In the genomic region with DNA sequence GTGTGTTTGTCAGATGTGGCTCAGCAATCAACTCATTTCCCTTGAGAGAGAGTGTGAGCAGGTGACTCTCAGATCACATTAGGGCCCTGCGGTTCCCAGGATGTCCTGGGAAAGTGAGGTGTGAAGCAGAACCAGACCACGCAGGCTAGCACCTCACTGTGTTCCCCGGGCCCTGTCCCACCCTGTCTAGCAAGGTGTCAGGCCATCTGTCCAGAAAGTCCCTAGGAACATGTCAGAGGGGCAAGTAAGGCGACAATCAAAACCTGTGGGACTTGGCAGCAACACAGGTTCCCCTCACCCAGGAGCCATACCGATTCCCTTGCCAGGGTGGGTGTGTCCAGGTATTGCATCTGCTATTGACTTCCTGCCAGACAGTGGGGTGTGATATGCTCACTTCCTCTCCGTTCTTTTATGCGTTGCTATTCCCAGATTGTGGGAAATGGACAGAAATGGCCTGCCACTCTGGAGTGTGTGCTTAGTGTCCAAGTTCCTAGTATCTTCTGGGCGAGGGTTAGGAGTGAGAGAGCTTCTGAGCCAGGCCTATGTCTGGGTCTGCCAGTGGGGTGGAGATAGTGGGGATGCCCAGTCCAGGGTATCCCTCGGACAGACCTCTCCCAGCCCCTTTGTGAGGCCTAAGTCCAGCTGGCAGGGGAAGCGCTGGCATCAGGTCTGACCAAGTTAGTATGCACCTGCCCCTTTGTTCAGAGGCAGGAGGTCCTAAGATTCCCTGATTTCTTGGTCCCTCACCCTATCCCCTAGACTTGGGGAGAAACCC, we compare ENCODE assay signal across 15 mouse cellular contexts. TPM values are rescaled to one million over a fixed set of nuclear protein-coding genes. Genes with fewer than 3 reads are reported as not detected.
DNase-seq lines count a peak whose midpoint lies in the region; ATAC-seq and TF ChIP-seq lines count a peak whose summit lies in the region.
"Had no signal": no experiment of that assay in that cellular context is flagged by ENCODE, and none has a peak within 500 bp of the region (broad histone marks: within the 10 kb centered on the region; RNA-seq: fewer than 3 reads in every experiment).

No protein-coding gene starts in this region.

- TF ChIP-seq POLR2A in MEL (IDR thresholded peaks at IDR 0.05; ENCODE audit: control insufficient read depth in 1 of 2, insufficient read depth in 1 of 2, low read depth in 1 of 2, low read length in 2 of 2, poor library complexity in 1 of 2) = no peak

- no peak overlapping the region for H3K4me3 ChIP-seq in kidney, embryonic 16.5 days (ENCODE audit: low read length)
- H3K4me3 ChIP-seq in MEL (ENCODE audit: control insufficient read depth in 1 of 2, insufficient read depth in 1 of 2, low read depth in 2 of 2, low read length in 2 of 2) = no peak overlapping the region
- no peak overlapping the region for H3K4me3 ChIP-seq in limb, embryonic 10.5 days
- H3K4me3 ChIP-seq: heart, embryonic 10.5 days; neural tube, embryonic 12.5 days had no signal

- peak; percentile 66 for TF ChIP-seq EP300 in MEL (IDR thresholded peaks at IDR 0.05; ENCODE audit: low read depth in 1 of 2, low read length in 2 of 2)

- intact Hi-C loops in left cerebral cortex, postnatal 14 days (cut with DNase I) = no loop called here

- TF ChIP-seq CTCF in MEL (IDR thresholded peaks at IDR 0.05 in 2 of 3, conservative IDR thresholded peaks at IDR 0.05 in 1 of 3; ENCODE audit: control insufficient read depth in 1 of 3, insufficient read depth in 1 of 3, low read depth in 2 of 3, low read length in 3 of 3, poor library complexity in 1 of 3, severe bottlenecking in 1 of 3) = no peak

- H3K27me3 ChIP-seq in kidney, embryonic 16.5 days (ENCODE audit: insufficient read depth, low read length) = no peaks in the 10 kb centered on the region
- no peaks in the 10 kb centered on the region for H3K27me3 ChIP-seq in MEL (ENCODE audit: control insufficient read depth in 1 of 2, insufficient read depth in 2 of 2, low read length in 2 of 2)
- peaks cover 10% of the 10 kb centered on the region for H3K27me3 ChIP-seq in limb, embryonic 10.5 days (ENCODE audit: low read depth, poor library complexity, severe bottlenecking)
- H3K27me3 ChIP-seq: neural tube, embryonic 12.5 days; Patski had no signal

- no peaks in the 10 kb centered on the region for H3K9me3 ChIP-seq in kidney, embryonic 16.5 days (ENCODE audit: low read length)
- H3K9me3 ChIP-seq in MEL (replicated peaks; ENCODE audit: insufficient read depth, low read length) = no peaks in the 10 kb centered on the region
- H3K9me3 ChIP-seq in limb, embryonic 10.5 days (replicated peaks) = no peaks in the 10 kb centered on the region
- H3K9me3 ChIP-seq: heart, embryonic 10.5 days; neural tube, embryonic 12.5 days had no signal

- peaks cover 63% of the 10 kb centered on the region for H3K4me1 ChIP-seq in kidney, embryonic 16.5 days (ENCODE audit: insufficient read depth, low read length)
- H3K4me1 ChIP-seq in MEL (ENCODE audit: control insufficient read depth in 1 of 2, insufficient read depth in 2 of 2, low read length in 2 of 2) = peaks cover 9 to 34% of the 10 kb centered on the region in 2 experiments
- peaks cover 45% of the 10 kb centered on the region for H3K4me1 ChIP-seq in limb, embryonic 10.5 days

- H3K36me3 ChIP-seq in kidney, embryonic 16.5 days (ENCODE audit: insufficient read depth, low read length) = no peaks in the 10 kb centered on the region
- peaks cover 0 to 21% of the 10 kb centered on the region in 2 experiments; a peak in 2 of 4 replicates for H3K36me3 ChIP-seq in MEL (ENCODE audit: control insufficient read depth in 1 of 2, insufficient read depth in 2 of 2, low read length in 2 of 2)
- H3K36me3 ChIP-seq in limb, embryonic 10.5 days = no peaks in the 10 kb centered on the region
- H3K36me3 ChIP-seq: heart, embryonic 10.5 days; neural tube, embryonic 12.5 days had no signal

- H3K79me2 ChIP-seq in MEL (ENCODE audit: control insufficient read depth, insufficient read depth, low read length, poor library complexity) = no peaks in the 10 kb centered on the region; the same call in 1 of the 2 replicates

- no peak for TF ChIP-seq RAD21 in MEL (IDR thresholded peaks at IDR 0.05; ENCODE audit: low read depth, low read length)

- 0 out of 2 replicates have a peak overlapping the region, but pooled peaks have one; percentile 15 for H3K27ac ChIP-seq in kidney, embryonic 16.5 days (ENCODE audit: low read length)
- no peak overlapping the region for H3K27ac ChIP-seq in MEL (ENCODE audit: control insufficient read depth, low read depth, low read length)
- H3K27ac ChIP-seq in limb, embryonic 10.5 days = no peak overlapping the region
- H3K27ac ChIP-seq: neural tube, embryonic 12.5 days had no signal

- no peak overlapping the region for H3K4me2 ChIP-seq in kidney, embryonic 16.5 days (replicated peaks; ENCODE audit: low read depth, low read length)
- H3K4me2 ChIP-seq: neural tube, embryonic 12.5 days had no signal

- ATAC-seq in kidney, embryonic 16.5 days (ENCODE audit: low FRiP score, low TSS enrichment) = no peak
- ATAC-seq: Patski had no signal

- peak; percentile 69 to 73 for DNase-seq in cerebellum, postnatal 10 days
- no peak for DNase-seq in cerebellum, adult 11-12 months
- DNase-seq in kidney, postnatal 4 days = no peak
- peak; percentile 65 for DNase-seq in MEL (ENCODE audit: low read depth, low spot score)
- peak; percentile 28 for DNase-seq in limb, embryonic 10.5 days (ENCODE audit: low spot score)
- DNase-seq in left cerebral cortex, postnatal 14 days (ENCODE audit: low spot score in 2 of 2) = no peak
- no peak for DNase-seq in adrenal gland, adult (ENCODE audit: inconsistent age in 2 of 2, low spot score in 1 of 2)
- DNase-seq: adrenal gland, postnatal 36 days; cerebellum, adult 9-11 months; thymus, postnatal 14 days had no signal

- WGBS in kidney, embryonic 16.5 days = 46% methylated on average over 10 of the region's 10 CpGs
- 56% methylated on average over 10 of the region's 10 CpGs for WGBS in limb, embryonic 10.5 days

- 0 out of 2 replicates have a peak overlapping the region, but pooled peaks have one; percentile 17 for H3K9ac ChIP-seq in kidney, embryonic 16.5 days (replicated peaks; ENCODE audit: low read length)
- no peak overlapping the region for H3K9ac ChIP-seq in MEL (ENCODE audit: control insufficient read depth, low read depth, low read length, poor library complexity, severe bottlenecking)
- H3K9ac ChIP-seq: neural tube, embryonic 12.5 days had no signal

TF ChIP-seq in MEL, 35 proteins besides CTCF, POLR2A, EP300 and RAD21 (continues in another document):
- TF ChIP-seq ZC3H11A (IDR thresholded peaks at IDR 0.05; ENCODE audit: low read depth, low read length) (no peak), MXI1 (IDR thresholded peaks at IDR 0.05; ENCODE audit: low read depth, low read length) (no peak), RCOR1 (IDR thresholded peaks at IDR 0.05; ENCODE audit: low read depth, low read length) (peak; percentile 64), MAZ (IDR thresholded peaks at IDR 0.05; ENCODE audit: low read depth, low read length) (no peak), BHLHE40 (IDR thresholded peaks at IDR 0.05; ENCODE audit: borderline replicate concordance, low read depth, low read length) (no peak), TAL1 (IDR thresholded peaks at IDR 0.05; ENCODE audit: low read length) (peak; percentile 42), ETS1 (IDR thresholded peaks at IDR 0.05; ENCODE audit: low read depth, low read length) (peak; percentile 35; the same call in 1 of the 2 replicates), TCF12 (IDR thresholded peaks at IDR 0.05; ENCODE audit: low read depth, low read length) (0 out of 2 replicates have a peak, but pooled peaks have one; percentile 34), POLR2AphosphoS2 (IDR thresholded peaks at IDR 0.05; ENCODE audit: low read length) (no peak)

RNA-seq across cellular contexts. Expression of a gene that starts 10.0 kb away (rescaled TPM):
- polyA plus RNA-seq in kidney, embryonic 16.5 days (2015; fragmentation: Nextera tagmentation; extraction: Ambion mirVana) = 18.4 and 18.8 TPM in 2 replicates
- 6.3 and 6.5 TPM in 2 replicates for total RNA-seq in MEL (2012; rRNA removed)
- polyA plus RNA-seq in MEL (2012; ENCODE audit: insufficient read depth in 1 of 2, insufficient read length in 2 of 2, low read depth in 1 of 2, low replicate concordance in 2 of 2, missing spikeins in 1 of 2) = 10 to 100 TPM in 1 of 2 experiments, not detected in 1; 12.3 TPM
- 7.9 and 10.3 TPM in 2 replicates for polyA plus RNA-seq in limb, embryonic 10.5 days (2016; fragmentation: Nextera tagmentation; extraction: Ambion mirVana)
- total RNA-seq in left cerebral cortex, postnatal 14 days (2021) = 10 to 100 TPM; 38.6 to 44.9 TPM

RNA-seq across cellular contexts. Expression of a gene that starts 26.2 kb away (rescaled TPM):
- 16.0 and 16.8 TPM in 2 replicates for polyA plus RNA-seq in kidney, embryonic 16.5 days (2015; fragmentation: Nextera tagmentation; extraction: Ambion mirVana)
- 7.6 and 9.1 TPM in 2 replicates for total RNA-seq in MEL (2012; rRNA removed)
- 10 to 100 TPM in 1 of 2 experiments, not detected in 1; 13.7 TPM for polyA plus RNA-seq in MEL (2012; ENCODE audit: insufficient read depth in 1 of 2, insufficient read length in 2 of 2, low read depth in 1 of 2, low replicate concordance in 2 of 2, missing spikeins in 1 of 2)
- 3.2 TPM in 2 replicates for polyA plus RNA-seq in limb, embryonic 10.5 days (2016; fragmentation: Nextera tagmentation; extraction: Ambion mirVana)
- total RNA-seq in left cerebral cortex, postnatal 14 days (2021) = 1 to 10 TPM; 1.7 to 2.6 TPM

RNA-seq across cellular contexts. Expression of a gene that starts 40.8 kb away (rescaled TPM):
- polyA plus RNA-seq in kidney, embryonic 16.5 days (2015; fragmentation: Nextera tagmentation; extraction: Ambion mirVana) = 131 and 138 TPM in 2 replicates
- total RNA-seq in MEL (2012; rRNA removed) = 62.9 and 63.1 TPM in 2 replicates
- 10 to 100 TPM in 1 of 2 experiments, not detected in 1; 83.5 TPM for polyA plus RNA-seq in MEL (2012; ENCODE audit: insufficient read depth in 1 of 2, insufficient read length in 2 of 2, low read depth in 1 of 2, low replicate concordance in 2 of 2, missing spikeins in 1 of 2)
- 129 and 137 TPM in 2 replicates for polyA plus RNA-seq in limb, embryonic 10.5 days (2016; fragmentation: Nextera tagmentation; extraction: Ambion mirVana)
- 10 to 100 TPM; 49.9 to 52.1 TPM for total RNA-seq in left cerebral cortex, postnatal 14 days (2021)

RNA-seq across cellular contexts. Expression of a gene that starts 43.9 kb away (rescaled TPM):
- polyA plus RNA-seq in kidney, embryonic 16.5 days (2015; fragmentation: Nextera tagmentation; extraction: Ambion mirVana) = 0.54 and 0.82 TPM in 2 replicates
- not detected in 2 replicates for total RNA-seq in MEL (2012; rRNA removed)
- under 1 TPM in 1 of 2 experiments, not detected in 1; 0.07 TPM for polyA plus RNA-seq in MEL (2012; ENCODE audit: insufficient read depth in 1 of 2, insufficient read length in 2 of 2, low read depth in 1 of 2, low replicate concordance in 2 of 2, missing spikeins in 1 of 2)
- 0.14 TPM in 1 of 2 replicates, not detected in the other for polyA plus RNA-seq in limb, embryonic 10.5 days (2016; fragmentation: Nextera tagmentation; extraction: Ambion mirVana)
- under 1 TPM; 0.27 to 0.44 TPM for total RNA-seq in left cerebral cortex, postnatal 14 days (2021)
- total RNA-seq: adrenal gland, postnatal 36 days had no signal
- polyA plus RNA-seq: neural tube, embryonic 12.5 days; small intestine, adult 2 months had no signal

RNA-seq across cellular contexts. Expression of a gene that starts 48.0 kb away (rescaled TPM):
- 0.37 TPM in 1 of 2 replicates, not detected in the other for polyA plus RNA-seq in kidney, embryonic 16.5 days (2015; fragmentation: Nextera tagmentation; extraction: Ambion mirVana)
- total RNA-seq in MEL (2012; rRNA removed) = 1.1 TPM in 1 of 2 replicates, not detected in the other
- 10 to 100 TPM in 1 of 2 experiments, not detected in 1; 15.6 TPM for polyA plus RNA-seq in MEL (2012; ENCODE audit: insufficient read depth in 1 of 2, insufficient read length in 2 of 2, low read depth in 1 of 2, low replicate concordance in 2 of 2, missing spikeins in 1 of 2)
- polyA plus RNA-seq in limb, embryonic 10.5 days (2016; fragmentation: Nextera tagmentation; extraction: Ambion mirVana) = 1.0 TPM in 1 of 2 replicates, not detected in the other
- total RNA-seq in left cerebral cortex, postnatal 14 days (2021) = not detected
- total RNA-seq: adrenal gland, postnatal 36 days had no signal
- polyA plus RNA-seq: neural tube, embryonic 12.5 days had no signal

Comparison
In these comparisons a context has a peak if more than half of its experiments do, and no peak if none do; other contexts are left out.
1. DNase-seq: peak in cerebellum, postnatal 10 days (2 of 2), MEL (single experiment) and limb, embryonic 10.5 days (single experiment); none in cerebellum, adult 11-12 months (single experiment), kidney, postnatal 4 days (0 of 2), left cerebral cortex, postnatal 14 days (0 of 2) and adrenal gland, adult (0 of 2).